Mouse (Mus musculus) CD4-positive, CD25-positive, alpha-beta regulatory T cell, adult 9 weeks (primary cell): ENCODE results near the gene Uevld. TPM values are rescaled to one million over a fixed set of nuclear protein-coding genes. Genes with fewer than 3 reads are reported as not detected.

ENCODE experiments used
- polyA plus RNA-seq: library from polyadenylated mRNA; unstranded; fragments of 100-300 nt; shearing (Covaris generic); gene quantifications from one replicate; pipeline ENCODE4 v1.2.1, GENCODE M21; 2017

Uevld gene
- 8.7 TPM for polyA plus RNA-seq

GRCm38 (mm10) chr7:46957831-46958691, at the start of gene Uevld:
Gene Uevld, minus strand, starts transcription at chr7:46958527.

GRCm38 (mm10) chr7:46983280-46983679, 25.0 kb upstream of the Uevld start, which contains the start of gene Gm9999:
Gene Gm9999, plus strand, starts transcription at chr7:46983580.

GRCm38 (mm10) chr7:46919551-46920176, 38.7 kb downstream of the Uevld start, which contains the start of gene Tsg101:
Gene Tsg101, minus strand, starts transcription at chr7:46919969.

Other genes with a start within 250 kb of the Uevld start
- gene Saal1, start 247.8 kb downstream of the Uevld start, polyA plus RNA-seq, result 24.4 TPM
- gene Saa3, start 242.8 kb downstream of the Uevld start, polyA plus RNA-seq, result not detected
- not detected for gene Saa4, start 225.9 kb downstream of the Uevld start, polyA plus RNA-seq
- not detected for gene Saa1, start 215.5 kb downstream of the Uevld start, polyA plus RNA-seq
- gene Saa2, start 206.7 kb downstream of the Uevld start, polyA plus RNA-seq, result not detected
- gene Hps5, start 162.5 kb downstream of the Uevld start, polyA plus RNA-seq, result 43.3 TPM
- gene Gtf2h1, start 162.4 kb downstream of the Uevld start, polyA plus RNA-seq, result 32.0 TPM
- 1,290 TPM for gene Ldha, start 117.1 kb downstream of the Uevld start, polyA plus RNA-seq
- not detected for gene Ldhc, start 97.3 kb downstream of the Uevld start, polyA plus RNA-seq
- 135 TPM for gene Tsg101, start 38.6 kb downstream of the Uevld start, polyA plus RNA-seq
- not detected for gene Gm9999, start 25.1 kb upstream of the Uevld start, polyA plus RNA-seq
- 56.5 TPM for gene Spty2d1, start 49.9 kb upstream of the Uevld start, polyA plus RNA-seq
- gene Tmem86a, start 92.1 kb upstream of the Uevld start, polyA plus RNA-seq, result 6.8 TPM
- 17.2 TPM for gene Ptpn5, start 175.2 kb upstream of the Uevld start, polyA plus RNA-seq
- gene Mrgpra6, start 246.4 kb upstream of the Uevld start, polyA plus RNA-seq, result not detected